Mouse (Mus musculus): ENCODE measurements around the gene Tmcc3. TPM values are rescaled to one million over a fixed set of nuclear protein-coding genes. Genes with fewer than 3 reads are reported as not detected.
A peak's percentile ranks its signal among the peaks of the same experiment; 100 is the strongest.

The Tmcc3 gene
- polyA plus RNA-seq, 1 experiment from 2014 or later: 8.8 TPM

GRCm38 (mm10) chr10:94555394-94555793 lies 243.6 kb downstream of the Tmcc3 start:
- no peak overlapping the region for H3K27ac ChIP-seq (ENCODE audit: low read length)
- H3K4me2 ChIP-seq (replicated peaks; ENCODE audit: low read depth, low read length): no peak overlapping the region
- H3K4me1 ChIP-seq (ENCODE audit: control insufficient read depth, insufficient read depth, low read length): peaks cover 9% of the 10 kb centered on the region
- no peak for ATAC-seq (ENCODE audit: insufficient number of reproducible peaks, insufficient read depth, low FRiP score, low read depth)
- H3K9ac ChIP-seq (replicated peaks; ENCODE audit: low read depth, low read length): no peak overlapping the region
- H3K36me3 ChIP-seq (ENCODE audit: control insufficient read depth, insufficient read depth, low read length): no peaks in the 10 kb centered on the region
- H3K4me3 ChIP-seq (ENCODE audit: low read depth, low read length): no peak overlapping the region
- 67% methylated on average over 2 of the region's 2 CpGs for WGBS
- no peaks in the 10 kb centered on the region for H3K9me3 ChIP-seq (ENCODE audit: control insufficient read depth, low read depth, low read length)
- H3K27me3 ChIP-seq (ENCODE audit: control insufficient read depth, insufficient read depth, low read length): no peaks in the 10 kb centered on the region

GRCm38 (mm10) chr10:94557428-94558149 lies 245.8 kb downstream of the Tmcc3 start:
- H3K4me2 ChIP-seq (replicated peaks; ENCODE audit: low read depth, low read length): no peak overlapping the region
- no peaks in the 10 kb centered on the region for H3K27me3 ChIP-seq (ENCODE audit: control insufficient read depth, insufficient read depth, low read length)
- ATAC-seq (ENCODE audit: insufficient number of reproducible peaks, insufficient read depth, low FRiP score, low read depth): no peak
- no peak overlapping the region for H3K27ac ChIP-seq (ENCODE audit: low read length)
- WGBS: 55% methylated on average over 6 of the region's 6 CpGs
- no peak overlapping the region for H3K9ac ChIP-seq (replicated peaks; ENCODE audit: low read depth, low read length)
- H3K4me1 ChIP-seq (ENCODE audit: control insufficient read depth, insufficient read depth, low read length): no peaks in the 10 kb centered on the region
- no peaks in the 10 kb centered on the region for H3K36me3 ChIP-seq (ENCODE audit: control insufficient read depth, insufficient read depth, low read length)
- H3K9me3 ChIP-seq (ENCODE audit: control insufficient read depth, low read depth, low read length): no peaks in the 10 kb centered on the region
- no peak overlapping the region for H3K4me3 ChIP-seq (ENCODE audit: low read depth, low read length)

GRCm38 (mm10) chr10:94558826-94559225 lies 247.1 kb downstream of the Tmcc3 start:
- no peak for ATAC-seq (ENCODE audit: insufficient number of reproducible peaks, insufficient read depth, low FRiP score, low read depth)
- H3K9ac ChIP-seq (replicated peaks; ENCODE audit: low read depth, low read length): no peak overlapping the region
- no peaks in the 10 kb centered on the region for H3K36me3 ChIP-seq (ENCODE audit: control insufficient read depth, insufficient read depth, low read length)

GRCm38 (mm10) chr10:94561351-94561750 lies 249.6 kb downstream of the Tmcc3 start:
- no peaks in the 10 kb centered on the region for H3K9me3 ChIP-seq (ENCODE audit: control insufficient read depth, low read depth, low read length)
- H3K9ac ChIP-seq (replicated peaks; ENCODE audit: low read depth, low read length): no peak overlapping the region
- 0 out of 2 replicates have a peak, but pooled peaks cover 5% of the 10 kb centered on the region for H3K4me1 ChIP-seq (ENCODE audit: control insufficient read depth, insufficient read depth, low read length)
- no peaks in the 10 kb centered on the region for H3K27me3 ChIP-seq (ENCODE audit: control insufficient read depth, insufficient read depth, low read length)
- H3K27ac ChIP-seq (ENCODE audit: low read length): no peak overlapping the region
- no peak overlapping the region for H3K4me2 ChIP-seq (replicated peaks; ENCODE audit: low read depth, low read length)
- ATAC-seq (ENCODE audit: insufficient number of reproducible peaks, insufficient read depth, low FRiP score, low read depth): 0 out of 2 replicates have a peak, but pooled peaks have one; percentile 56
- WGBS: 57% methylated on average over 7 of the region's 7 CpGs
- H3K4me3 ChIP-seq (ENCODE audit: low read depth, low read length): no peak overlapping the region
- no peaks in the 10 kb centered on the region for H3K36me3 ChIP-seq (ENCODE audit: control insufficient read depth, insufficient read depth, low read length)

More at GRCm38 (mm10) chr10:94558826-94559225, 247.1 kb downstream of the Tmcc3 start:
- Histone ChIP-seq H3K4me3 (ENCODE audit: low read depth, low read length) (no peak overlapping the region), H3K9me3 (ENCODE audit: control insufficient read depth, low read depth, low read length) (no peaks in the 10 kb centered on the region), H3K4me2 (replicated peaks; ENCODE audit: low read depth, low read length) (no peak overlapping the region), H3K4me1 (ENCODE audit: control insufficient read depth, insufficient read depth, low read length) (no peaks in the 10 kb centered on the region), H3K27ac (ENCODE audit: low read length) (no peak overlapping the region), H3K27me3 (ENCODE audit: control insufficient read depth, insufficient read depth, low read length) (no peaks in the 10 kb centered on the region)
- WGBS: 85% methylated on average over 7 of the region's 7 CpGs

- H3K4me3 ChIP-seq (ENCODE audit: low read depth, low read length): no peak overlapping the region
- no peak overlapping the region for H3K27ac ChIP-seq (ENCODE audit: low read length)
- no peaks in the 10 kb centered on the region for H3K9me3 ChIP-seq (ENCODE audit: control insufficient read depth, low read depth, low read length)
- ATAC-seq (ENCODE audit: insufficient number of reproducible peaks, insufficient read depth, low FRiP score, low read depth): no peak
- H3K4me1 ChIP-seq (ENCODE audit: control insufficient read depth, insufficient read depth, low read length): 0 out of 2 replicates have a peak, but pooled peaks cover 5% of the 10 kb centered on the region
- no peak overlapping the region for H3K4me2 ChIP-seq (replicated peaks; ENCODE audit: low read depth, low read length)
- H3K36me3 ChIP-seq (ENCODE audit: control insufficient read depth, insufficient read depth, low read length): no peaks in the 10 kb centered on the region
- no peaks in the 10 kb centered on the region for H3K27me3 ChIP-seq (ENCODE audit: control insufficient read depth, insufficient read depth, low read length)
- no peak overlapping the region for H3K9ac ChIP-seq (replicated peaks; ENCODE audit: low read depth, low read length)
- 16% methylated on average over 1 of the region's 1 CpGs for WGBS
These were observed 250.4 kb downstream of the Tmcc3 start for GRCm38 (mm10) chr10:94562188-94562587.

- no peaks in the 10 kb centered on the region for H3K27me3 ChIP-seq (ENCODE audit: control insufficient read depth, insufficient read depth, low read length)
- H3K36me3 ChIP-seq (ENCODE audit: control insufficient read depth, insufficient read depth, low read length): no peaks in the 10 kb centered on the region
- H3K9me3 ChIP-seq (ENCODE audit: control insufficient read depth, low read depth, low read length): no peaks in the 10 kb centered on the region
- 84% methylated on average over 3 of the region's 3 CpGs for WGBS
- H3K4me1 ChIP-seq (ENCODE audit: control insufficient read depth, insufficient read depth, low read length): 0 out of 2 replicates have a peak, but pooled peaks cover 5% of the 10 kb centered on the region
- ATAC-seq (ENCODE audit: insufficient number of reproducible peaks, insufficient read depth, low FRiP score, low read depth): no peak
- no peak overlapping the region for H3K27ac ChIP-seq (ENCODE audit: low read length)
- H3K4me2 ChIP-seq (replicated peaks; ENCODE audit: low read depth, low read length): no peak overlapping the region
- H3K4me3 ChIP-seq (ENCODE audit: low read depth, low read length): no peak overlapping the region
- no peak overlapping the region for H3K9ac ChIP-seq (replicated peaks; ENCODE audit: low read depth, low read length)
These were observed 251.2 kb downstream of the Tmcc3 start for GRCm38 (mm10) chr10:94562991-94563390.

- H3K27me3 ChIP-seq (ENCODE audit: control insufficient read depth, insufficient read depth, low read length): no peaks in the 10 kb centered on the region
- H3K27ac ChIP-seq (ENCODE audit: low read length): no peak overlapping the region
- no peak overlapping the region for H3K4me3 ChIP-seq (ENCODE audit: low read depth, low read length)
- no peak for ATAC-seq (ENCODE audit: insufficient number of reproducible peaks, insufficient read depth, low FRiP score, low read depth)
- 31% methylated on average over 7 of the region's 7 CpGs for WGBS
- H3K4me2 ChIP-seq (replicated peaks; ENCODE audit: low read depth, low read length): no peak overlapping the region
- 0 out of 2 replicates have a peak, but pooled peaks cover 5% of the 10 kb centered on the region for H3K4me1 ChIP-seq (ENCODE audit: control insufficient read depth, insufficient read depth, low read length)
- H3K9me3 ChIP-seq (ENCODE audit: control insufficient read depth, low read depth, low read length): no peaks in the 10 kb centered on the region
- H3K9ac ChIP-seq (replicated peaks; ENCODE audit: low read depth, low read length): no peak overlapping the region
- H3K36me3 ChIP-seq (ENCODE audit: control insufficient read depth, insufficient read depth, low read length): no peaks in the 10 kb centered on the region
These were observed 253.9 kb downstream of the Tmcc3 start for GRCm38 (mm10) chr10:94565410-94566221.

- Histone ChIP-seq H3K27me3 (ENCODE audit: control insufficient read depth, insufficient read depth, low read length) (no peaks in the 10 kb centered on the region), H3K9me3 (ENCODE audit: control insufficient read depth, low read depth, low read length) (no peaks in the 10 kb centered on the region), H3K9ac (replicated peaks; ENCODE audit: low read depth, low read length) (no peak overlapping the region), H3K4me3 (ENCODE audit: low read depth, low read length) (no peak overlapping the region), H3K4me1 (ENCODE audit: control insufficient read depth, insufficient read depth, low read length) (0 out of 2 replicates have a peak, but pooled peaks cover 5% of the 10 kb centered on the region), H3K36me3 (ENCODE audit: control insufficient read depth, insufficient read depth, low read length) (no peaks in the 10 kb centered on the region), H3K4me2 (replicated peaks; ENCODE audit: low read depth, low read length) (no peak overlapping the region), H3K27ac (ENCODE audit: low read length) (no peak overlapping the region)
- WGBS: 71% methylated on average over 21 of the region's 21 CpGs
- ATAC-seq (ENCODE audit: insufficient number of reproducible peaks, insufficient read depth, low FRiP score, low read depth): no peak
These were observed 254.6 kb downstream of the Tmcc3 start for GRCm38 (mm10) chr10:94566222-94566868.
